Mouse (Mus musculus) right cerebral cortex, postnatal 14 days (tissue): ENCODE results near the gene Fam184a.
"Not testable (repeated sequence)": the region's sequence is repeated elsewhere in the genome, so short reads cannot be mapped to it uniquely, and the experiment has no call there.

ENCODE experiments used
- DNase-seq: peaks from one replicate; pipeline ENCODE4 v3.0.0; 2022

Fam184a gene

DNA sequence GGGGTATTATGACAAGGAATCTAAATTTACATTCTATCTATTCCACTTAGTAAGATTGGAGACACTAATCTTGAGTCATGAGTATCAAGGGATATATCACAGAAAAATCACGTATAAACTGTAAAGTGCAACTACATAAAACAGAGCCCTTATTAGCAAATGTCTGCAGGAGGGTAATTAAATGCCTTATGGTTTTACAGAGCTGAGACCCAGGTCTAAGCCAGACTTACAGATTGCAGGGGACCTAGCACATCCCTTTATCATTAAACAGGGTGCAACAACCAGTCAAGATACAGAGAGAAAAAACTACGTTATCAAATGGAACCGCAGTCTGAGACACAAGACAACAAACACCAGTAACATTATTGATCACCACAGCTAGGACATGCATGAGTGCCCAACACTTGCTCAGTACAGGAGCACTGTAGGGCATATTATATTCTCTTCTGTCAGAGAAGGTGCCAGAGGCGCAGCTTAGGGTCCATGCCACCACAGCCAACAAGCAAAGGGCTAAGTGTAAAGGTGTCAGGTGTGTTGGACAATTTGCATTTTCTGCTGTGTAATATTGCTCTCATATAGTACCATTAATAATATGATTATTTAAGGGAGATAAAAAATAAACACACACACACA, 61.9 kb downstream of the Fam184a start:
- no peak for DNase-seq

DNA sequence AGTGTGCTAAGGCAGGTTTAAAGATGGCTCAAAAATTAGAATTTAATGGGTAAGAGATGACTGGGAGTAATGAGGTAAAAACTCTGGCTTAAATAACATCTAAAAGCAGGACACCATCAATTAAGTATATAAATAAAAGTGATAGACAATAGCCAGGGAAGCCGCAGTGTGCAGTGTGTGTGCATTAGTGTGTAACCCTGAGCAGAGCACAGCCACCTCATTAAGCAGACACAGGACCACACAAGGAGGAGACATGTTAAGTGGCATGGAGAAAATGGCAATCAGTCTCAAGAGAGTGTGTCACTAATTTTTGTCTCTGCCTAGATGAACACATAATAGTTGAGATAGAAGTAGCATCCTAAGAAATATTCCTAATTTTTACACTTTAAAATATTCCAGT, 62.4 kb downstream of the Fam184a start:
- DNase-seq, result no peak

DNA sequence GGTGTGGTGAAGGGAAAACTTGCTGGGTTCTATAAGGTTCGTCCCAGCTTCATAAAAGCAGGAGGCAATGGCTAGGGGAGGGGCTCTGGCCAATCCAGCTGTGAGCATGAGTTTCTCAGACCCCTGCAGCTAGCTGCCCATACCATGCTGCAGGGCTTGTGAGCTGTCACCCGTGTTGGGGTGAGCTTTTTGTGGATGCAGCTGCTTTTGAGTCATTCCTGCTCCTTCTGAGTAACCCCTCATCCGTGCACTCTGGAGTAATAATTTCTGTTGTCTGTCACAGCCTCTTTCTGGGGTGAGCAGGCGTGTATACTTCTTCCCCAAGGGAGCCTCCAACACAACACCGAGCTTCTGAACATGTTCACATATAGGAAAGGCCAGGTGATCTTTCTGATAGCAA, 63.0 kb downstream of the Fam184a start:
- DNase-seq, result no peak

DNA sequence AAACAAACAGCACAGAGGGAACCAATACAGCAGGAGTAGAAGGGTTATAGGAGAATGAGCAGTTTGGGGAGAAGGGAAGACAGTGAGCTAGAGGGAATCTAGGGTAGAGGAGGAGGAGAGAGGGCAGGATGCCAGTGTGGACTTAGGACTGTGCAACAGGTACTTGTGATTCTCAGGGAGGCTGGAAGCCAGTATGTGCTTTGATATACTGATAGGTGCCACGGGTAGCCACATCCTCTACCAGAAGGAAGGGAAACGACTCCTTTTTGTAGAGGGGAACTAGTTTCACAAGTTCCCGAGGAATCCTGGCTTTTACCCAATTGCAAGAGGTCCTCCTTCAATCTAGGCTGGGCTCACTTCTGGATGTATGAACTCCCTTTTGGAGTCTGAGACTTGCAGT, 65.1 kb downstream of the Fam184a start:
- no peak for DNase-seq

DNA sequence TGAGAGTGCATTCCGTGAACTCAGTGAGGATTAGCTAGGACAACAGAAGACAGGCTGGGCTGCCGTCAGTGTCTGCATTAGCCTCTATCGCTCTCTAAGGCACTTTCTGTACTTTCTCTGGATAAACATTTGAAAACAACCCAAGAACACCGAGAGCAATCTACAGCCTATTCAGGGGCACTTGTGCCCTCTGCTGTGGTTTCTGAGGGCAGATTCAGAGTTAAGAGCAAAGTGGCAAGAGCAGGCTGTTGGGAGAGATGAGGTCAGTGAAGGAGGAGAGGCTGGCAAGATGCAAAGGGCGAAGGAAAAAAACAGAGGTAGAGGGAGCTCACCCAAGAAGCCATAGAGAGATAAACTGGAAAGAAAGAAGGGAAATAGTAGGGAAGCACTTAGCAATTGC, 67.7 kb downstream of the Fam184a start:
- DNase-seq, result no peak

DNA sequence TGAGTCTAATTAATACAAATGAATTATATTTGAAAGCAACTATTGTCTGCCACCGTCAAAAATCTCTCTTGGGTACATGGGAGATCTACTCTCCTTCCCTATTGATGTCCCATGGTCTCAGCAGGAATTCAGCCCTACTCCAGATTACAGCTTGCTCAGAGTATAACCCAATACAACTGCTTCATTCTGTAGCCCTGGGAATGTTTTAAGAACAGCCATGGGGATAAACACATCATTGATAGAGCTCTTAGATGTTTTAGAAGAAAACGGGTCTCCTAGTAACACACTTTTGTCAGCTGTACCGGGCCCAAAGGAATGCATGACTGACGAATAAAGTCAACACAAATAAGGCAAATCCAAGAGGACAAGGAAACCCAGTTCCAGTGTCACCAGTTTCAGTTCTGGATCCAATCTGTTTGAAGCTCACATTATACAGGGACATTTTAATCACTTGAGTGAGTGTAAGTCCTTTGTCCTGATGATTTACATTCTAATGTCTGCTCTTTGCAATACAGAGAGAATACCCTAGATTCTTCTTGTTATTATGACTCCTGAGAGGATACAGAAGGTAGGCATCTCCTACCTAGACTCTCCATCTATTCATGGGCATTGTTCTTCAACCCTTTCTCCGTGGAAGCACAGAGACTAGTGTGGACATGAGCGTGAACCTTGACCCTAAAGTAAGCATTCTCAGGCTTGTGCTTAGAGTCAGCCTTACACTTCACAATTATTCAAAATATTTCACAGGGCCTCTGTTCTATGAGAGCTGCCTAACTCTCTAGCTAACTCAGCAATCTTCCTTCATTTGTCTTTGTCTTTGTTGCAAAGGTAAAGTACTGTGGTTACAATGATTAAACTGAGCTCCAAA, 71.0 kb downstream of the Fam184a start:
- DNase-seq, result no peak

DNA sequence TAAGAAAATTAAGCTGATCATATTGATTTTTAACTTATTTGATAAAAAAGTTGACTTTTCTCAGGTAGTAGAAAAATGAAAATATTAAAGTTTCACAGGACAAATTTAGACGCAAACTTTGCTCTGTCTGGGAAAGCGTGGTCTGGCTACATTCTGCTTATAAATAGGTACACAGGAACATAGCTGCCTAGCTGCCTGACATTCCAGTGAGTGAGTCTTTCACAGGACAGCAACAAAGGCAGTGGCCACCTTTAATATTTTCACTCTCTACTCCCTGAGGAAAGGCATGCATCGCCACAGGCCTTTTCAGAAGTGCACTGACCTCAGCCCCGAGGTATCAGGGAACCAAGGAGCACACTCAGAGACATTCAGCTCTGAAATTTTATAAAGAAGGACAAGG, 89.1 kb downstream of the Fam184a start:
- DNase-seq, result no peak

DNA sequence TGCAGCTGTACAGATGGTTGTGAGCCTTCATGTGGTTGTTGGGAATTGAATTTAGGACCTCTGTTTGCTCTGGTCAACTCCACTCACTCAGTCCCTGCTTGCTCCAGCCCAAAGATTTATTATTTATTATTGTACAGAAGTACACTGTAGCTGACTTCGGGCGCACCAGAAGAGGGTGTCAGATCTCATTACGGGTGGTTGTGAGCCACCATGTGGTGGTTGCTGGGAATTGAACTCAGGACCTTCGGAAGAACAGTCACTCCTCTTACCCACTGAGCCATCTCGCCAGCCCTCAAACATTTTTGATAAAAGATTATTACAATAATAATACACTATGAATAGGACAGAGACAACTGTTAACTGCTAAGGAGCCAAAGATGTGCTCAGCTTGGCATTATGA, 96.7 kb downstream of the Fam184a start:
- DNase-seq, result not testable (repeated sequence)

DNA sequence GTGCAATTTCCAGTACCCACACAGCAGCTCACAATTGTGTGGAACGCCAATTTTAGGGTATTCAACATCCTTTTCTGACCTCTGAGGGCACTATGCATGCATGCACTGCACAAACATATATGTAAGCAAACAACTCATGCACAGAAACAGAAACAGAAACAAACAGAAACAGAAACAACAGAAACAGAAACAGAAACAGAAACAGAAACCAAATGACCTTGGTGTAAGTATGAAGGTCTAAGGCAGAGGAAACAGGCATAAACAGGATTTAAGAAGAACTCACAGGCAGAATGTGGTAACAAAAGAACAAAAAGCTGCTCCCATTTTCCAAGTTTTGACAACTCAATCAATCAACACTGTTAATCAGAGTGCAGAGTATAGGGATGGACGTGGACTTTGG, 100.2 kb downstream of the Fam184a start:
- DNase-seq, result no peak

DNA sequence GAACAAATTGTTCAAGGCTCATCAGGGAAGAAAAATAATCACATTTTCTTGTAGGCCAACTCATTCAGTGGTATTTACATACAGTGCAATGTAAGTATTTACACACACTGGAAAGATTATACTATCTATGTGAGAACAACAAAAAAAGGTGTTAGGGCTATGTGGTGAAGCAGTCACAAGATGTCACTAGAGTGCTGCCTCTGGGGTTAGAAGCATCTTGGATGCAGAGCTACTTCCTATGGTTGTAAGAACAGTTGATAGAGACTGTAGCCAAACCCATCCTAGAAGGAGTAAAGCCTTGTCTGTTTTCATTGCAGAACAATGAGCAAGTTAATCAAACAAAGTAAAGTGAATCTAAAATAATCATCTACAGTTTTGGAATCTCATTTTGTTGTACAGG, 109.4 kb downstream of the Fam184a start:
- peak; percentile 13 for DNase-seq

DNA sequence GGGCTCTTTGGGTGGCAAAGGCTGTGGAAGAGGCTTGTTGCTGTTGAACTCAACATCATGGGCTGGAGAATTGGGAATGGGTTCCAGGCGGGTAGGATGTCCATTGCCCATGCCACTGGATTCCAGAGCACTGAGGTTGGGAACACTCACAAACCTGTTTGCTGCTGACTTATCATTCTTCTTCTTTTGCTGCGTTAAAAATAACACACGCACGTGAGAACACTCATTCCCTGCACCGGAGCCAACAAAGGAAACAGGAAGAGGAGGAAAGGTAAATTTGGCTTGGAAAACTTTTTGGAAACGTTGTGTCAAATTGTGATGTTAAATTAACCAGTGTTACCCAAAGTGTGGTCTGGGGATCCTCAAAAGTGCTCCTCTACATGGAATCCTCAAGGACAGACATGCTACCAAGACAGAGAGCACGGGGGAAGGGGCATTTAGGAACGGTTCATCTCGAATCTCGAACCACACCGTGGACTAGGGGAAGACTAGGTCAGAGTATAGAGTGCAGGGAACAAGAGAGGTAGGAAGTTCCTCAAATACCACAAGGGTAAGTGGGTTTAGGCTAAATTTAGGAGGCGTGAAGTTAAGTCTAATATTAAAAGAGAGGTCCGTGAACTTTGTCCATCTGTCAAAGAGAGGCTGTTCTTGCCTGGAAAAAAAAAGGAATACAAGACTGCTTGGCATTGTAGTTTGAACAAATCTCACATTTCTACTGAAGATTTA, 115.5 kb downstream of the Fam184a start:
- no peak for DNase-seq

DNA sequence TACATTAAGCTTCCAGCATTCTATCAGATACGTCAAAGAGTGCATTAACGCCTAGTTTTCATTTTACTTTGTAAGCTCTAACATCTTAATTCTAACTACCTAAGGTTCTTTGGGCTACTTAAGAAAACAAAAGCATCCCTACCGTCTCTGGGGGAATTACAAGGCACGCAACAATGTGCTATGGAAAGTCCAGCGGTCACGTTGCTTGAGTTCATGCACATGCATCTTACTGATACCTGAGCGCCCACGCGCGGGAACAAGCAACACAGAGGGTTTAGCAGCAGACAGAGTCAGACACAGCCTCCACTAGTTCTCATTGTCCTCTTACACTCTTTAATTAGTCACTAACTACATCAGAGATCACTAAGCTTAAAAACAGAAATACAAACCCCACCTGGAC, 116.8 kb downstream of the Fam184a start:
- no peak for DNase-seq

DNA sequence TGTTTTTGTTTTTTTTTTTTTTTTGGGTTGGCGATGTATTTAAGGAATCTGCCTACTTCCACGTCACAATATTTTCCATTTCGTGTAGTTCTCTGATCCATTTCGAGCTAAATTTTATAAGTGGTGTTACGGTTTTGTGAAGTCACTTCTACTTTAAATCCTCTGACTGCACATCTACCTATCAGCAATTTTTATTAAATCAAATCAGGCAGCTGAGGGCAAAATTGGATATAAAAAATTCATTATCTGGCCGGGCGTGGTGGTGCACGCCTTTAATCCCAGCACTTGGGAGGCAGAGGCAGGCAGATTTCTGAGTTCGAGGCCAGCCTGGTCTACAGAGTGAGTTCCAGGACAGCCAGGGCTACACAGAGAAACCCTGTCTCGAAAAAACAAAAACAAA, 120.6 kb downstream of the Fam184a start, which contains the start of gene Mcm9:
Gene Mcm9 (minus strand): TSS at position 101 of the 400 bp plus-strand sequence.
- not testable (repeated sequence) for DNase-seq

DNA sequence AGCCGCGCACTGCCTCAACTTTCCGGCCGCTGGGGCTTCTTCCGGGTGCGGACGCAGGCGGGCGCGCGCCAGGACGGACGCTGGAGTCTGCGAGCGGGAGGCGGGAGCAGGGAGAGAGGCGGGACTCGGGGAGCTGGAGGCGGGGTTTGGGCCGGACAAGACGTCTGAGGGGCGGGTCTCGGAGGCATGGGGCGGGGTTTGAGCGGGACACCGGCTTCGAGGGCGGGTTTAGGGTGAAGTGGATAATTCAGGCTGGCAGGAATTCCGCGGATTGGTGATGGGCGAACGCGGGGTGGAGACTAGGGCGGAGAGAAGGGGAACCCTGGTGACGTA, 121.0 kb downstream of the Fam184a start:
- DNase-seq, result peak; percentile 95

DNA sequence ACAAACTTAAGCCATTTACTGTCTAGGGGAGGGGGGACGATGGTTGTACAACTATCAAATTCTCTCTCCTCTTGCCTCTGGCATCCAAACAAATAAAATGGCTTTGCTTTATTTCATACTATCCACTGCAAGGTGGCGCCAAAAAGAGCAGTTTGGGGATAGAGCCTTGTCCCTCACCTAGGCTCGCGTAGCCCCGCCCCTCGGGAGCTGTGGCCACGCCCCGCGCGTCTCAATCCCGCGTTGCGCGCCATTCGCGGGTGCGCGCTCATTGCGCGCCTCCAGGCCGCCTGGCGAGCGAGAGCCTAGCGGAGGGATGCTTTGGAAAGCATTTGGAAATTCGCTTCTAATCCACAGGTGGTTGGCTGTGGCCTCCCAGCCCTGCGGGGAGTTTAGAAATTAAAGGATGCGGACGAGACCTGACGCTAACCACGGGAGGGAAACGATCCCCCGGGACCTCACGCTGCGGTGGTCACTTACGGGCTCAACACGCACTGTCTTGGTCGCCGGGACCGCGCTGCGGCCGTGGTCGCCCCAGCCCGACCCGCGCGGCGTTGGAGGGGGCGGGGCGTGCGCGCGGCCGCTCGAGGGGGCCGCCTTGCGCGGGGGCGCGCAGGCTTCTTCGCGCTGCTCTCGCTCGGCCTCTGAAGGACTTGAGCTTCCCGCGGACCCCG, 121.5 kb downstream of the Fam184a start:
- peak; percentile 88 for DNase-seq

DNA sequence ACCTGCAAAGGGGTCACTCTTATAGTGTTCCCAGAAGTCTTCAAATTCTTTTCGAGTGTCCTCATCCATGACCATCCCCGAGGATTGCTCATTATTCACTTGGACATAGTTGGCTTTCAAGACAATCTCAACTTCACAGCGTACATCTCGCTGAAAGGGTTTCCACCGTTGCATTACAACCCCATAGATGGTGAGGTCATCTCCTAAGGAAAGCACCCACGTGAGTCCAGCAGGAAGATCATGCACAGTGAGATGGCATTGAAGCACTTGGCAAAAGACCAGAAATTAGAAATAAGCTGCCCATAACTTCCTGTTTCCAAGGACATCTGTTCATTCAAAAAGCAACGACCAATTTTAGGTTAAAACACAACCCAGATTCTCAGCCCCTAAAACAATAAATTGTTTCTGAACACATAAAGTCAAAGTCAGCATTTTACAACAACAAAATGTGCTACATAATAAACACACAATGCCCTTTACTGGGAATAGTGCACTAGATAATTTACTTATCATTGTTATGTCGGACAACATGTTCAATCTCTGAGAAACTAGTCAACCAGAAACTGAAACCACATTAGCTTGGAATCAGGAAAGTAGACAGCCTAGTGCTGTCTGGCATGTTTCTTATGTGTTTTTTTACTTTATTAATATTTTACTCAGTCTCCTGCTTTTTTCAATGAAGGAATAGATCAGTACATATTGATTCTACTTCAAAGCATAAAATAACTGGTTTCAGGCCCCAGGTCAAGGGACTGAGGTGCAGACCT, 134.9 kb downstream of the Fam184a start:
- no peak for DNase-seq

DNA sequence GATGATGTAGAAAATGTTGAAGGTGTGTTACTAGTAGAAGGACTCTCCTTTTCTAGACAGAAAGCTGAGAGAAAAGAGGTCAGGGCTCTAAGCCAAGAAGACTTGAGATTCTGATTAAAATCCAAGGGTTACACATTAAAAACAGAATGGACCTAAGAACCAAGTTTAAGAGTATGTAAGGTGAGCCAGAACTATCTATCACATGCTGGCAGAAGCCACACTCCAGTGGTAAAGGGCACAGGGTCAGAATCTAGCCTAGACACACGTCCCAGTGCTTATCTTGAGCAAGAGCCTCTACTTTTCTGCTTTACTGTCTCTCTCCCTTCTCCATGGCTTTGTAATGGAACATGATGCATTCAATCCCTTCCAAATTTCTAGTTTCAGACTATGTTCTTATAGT, 137.0 kb downstream of the Fam184a start:
- DNase-seq, result no peak

DNA sequence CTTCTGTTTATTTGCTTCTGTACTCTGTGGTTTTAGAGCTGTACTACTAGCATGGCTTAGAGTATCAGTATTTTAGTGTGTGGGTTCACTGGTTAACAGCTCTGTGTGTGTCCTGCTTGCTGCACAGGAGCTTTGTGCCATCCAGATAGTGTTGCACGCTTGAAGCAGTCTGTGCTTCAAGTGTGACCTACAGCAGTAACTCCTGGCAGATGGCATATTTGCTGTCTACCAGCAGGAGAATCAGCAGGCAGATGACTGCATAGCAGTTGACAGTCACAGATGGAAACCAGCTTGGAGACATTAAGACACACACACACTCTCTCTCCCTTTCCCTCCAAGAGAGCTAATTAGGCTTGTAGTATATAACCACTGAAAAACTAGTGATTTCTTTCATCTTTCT, 138.8 kb downstream of the Fam184a start:
- no peak for DNase-seq

DNA sequence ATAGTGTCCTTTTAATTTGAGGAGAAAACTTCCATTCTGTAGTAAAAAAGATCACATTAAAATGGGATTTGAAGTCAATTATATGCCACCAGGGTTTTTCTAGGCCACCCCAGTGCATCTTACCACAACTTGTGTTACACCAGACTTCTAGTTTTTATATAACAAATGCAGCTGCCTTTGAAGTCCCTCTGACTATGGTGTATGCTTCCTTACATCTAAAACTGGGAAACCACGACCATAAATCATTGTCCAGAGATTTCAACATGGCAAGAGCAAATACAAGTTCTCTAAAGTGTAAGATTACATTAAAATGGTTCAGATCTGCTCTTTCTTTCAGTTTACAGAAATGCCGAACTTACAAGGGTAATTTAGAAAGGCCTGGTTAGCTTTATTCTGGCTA, 142.6 kb downstream of the Fam184a start:
- DNase-seq, result no peak

DNA sequence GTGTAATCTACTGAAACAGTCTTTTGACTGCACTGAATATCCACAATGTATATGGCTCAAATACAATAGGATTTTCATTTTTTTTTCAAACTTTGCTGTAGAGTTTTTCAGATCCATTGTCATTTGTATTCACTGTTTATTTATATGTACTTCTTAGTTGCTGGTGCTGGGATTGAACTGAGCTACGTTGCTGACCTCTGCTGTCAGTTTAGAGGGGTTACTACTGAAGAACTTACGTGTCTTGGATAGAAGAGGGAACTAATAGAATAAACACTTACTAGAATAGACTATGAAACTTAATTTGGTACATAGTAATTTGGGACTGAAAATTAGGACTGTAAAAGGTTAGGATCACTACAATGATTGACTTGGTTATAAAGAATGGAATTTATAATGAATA, 145.6 kb downstream of the Fam184a start:
- no peak for DNase-seq

DNA sequence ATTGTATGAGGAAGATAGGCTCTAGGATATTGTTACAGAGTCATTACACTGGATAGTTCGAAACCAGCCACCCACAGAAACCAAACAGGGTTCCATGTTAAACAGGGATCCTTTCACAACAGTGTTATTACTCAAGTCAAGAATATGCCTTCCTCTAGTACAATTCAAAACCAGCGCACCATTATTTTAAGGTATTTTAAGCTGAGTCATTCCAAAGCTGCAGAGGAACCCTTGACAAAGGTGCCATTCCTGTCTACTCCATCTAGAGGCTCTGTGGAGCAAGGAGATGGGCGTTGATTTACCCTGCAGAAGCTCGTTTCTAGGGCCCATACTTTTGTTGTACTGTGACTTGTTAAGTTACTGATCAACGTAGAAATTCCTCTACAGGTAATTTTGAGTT, 152.1 kb downstream of the Fam184a start:
- no peak for DNase-seq

DNA sequence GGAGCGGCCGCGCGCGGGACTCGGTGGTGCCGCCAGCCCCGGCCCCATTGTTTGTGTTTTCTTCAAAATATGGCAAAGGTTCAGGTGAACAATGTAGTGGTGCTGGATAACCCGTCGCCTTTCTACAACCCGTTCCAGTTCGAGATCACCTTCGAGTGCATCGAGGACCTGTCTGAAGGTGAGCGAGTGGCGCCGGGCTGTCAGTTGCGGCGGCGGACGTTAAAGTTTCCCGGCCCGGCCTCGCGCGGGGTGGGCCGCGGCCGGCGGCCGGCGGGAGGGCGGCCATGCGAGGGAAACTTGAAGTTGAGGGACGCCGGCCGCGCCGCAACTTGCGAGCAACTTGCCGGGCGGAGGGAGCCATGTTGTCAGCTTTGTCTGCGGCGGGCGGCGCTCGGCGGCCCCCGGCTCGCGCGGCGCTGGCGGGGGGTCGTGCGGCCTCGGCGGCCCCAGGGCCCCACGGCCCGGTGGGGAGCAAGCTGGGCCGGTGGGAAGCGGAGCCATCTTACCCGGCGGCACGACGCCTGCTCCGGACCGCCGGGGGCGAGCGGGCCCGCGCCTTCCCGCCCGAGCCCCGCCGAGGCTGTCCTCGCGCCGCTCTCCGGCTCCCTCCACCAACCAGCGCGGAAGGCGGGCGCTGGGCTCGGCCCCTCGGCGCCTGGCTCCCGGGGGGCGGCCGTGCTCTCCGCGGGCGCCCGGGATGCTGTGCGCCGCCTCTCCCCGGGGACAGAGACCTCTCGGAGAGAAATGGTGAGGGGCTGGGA, 153.6 kb downstream of the Fam184a start:
- DNase-seq, result peak; percentile 53
